Mouse (Mus musculus) kidney, adult 9 months (tissue): ENCODE measurements around the gene Rbm4.

ENCODE experiments used
- DNase-seq: peaks from one replicate; pipeline ENCODE4 v3.0.0; 2022

Gene Rbm4

GRCm38 (mm10) chr19:4793831-4794422 is at the start of gene Rbm4:
Gene Rbm4 (minus strand): TSS chr19:4793901.
- DNase-seq: peak; percentile 100

GRCm38 (mm10) chr19:4842611-4843010 is 48.9 kb upstream of the Rbm4 start:
- no peak for DNase-seq

GRCm38 (mm10) chr19:4840848-4841247 is 47.1 kb upstream of the Rbm4 start:
- DNase-seq: no peak

- DNase-seq: peak; percentile 99
These were observed 45.4 kb upstream of the Rbm4 start, which contains the start of the genes Ccs and Ccdc87 for GRCm38 (mm10) chr19:4839149-4839548. Gene Ccs (minus strand): TSS chr19:4839332. Gene Ccdc87 (plus strand): TSS chr19:4839366.

- DNase-seq: no peak
These were observed 44.9 kb upstream of the Rbm4 start for GRCm38 (mm10) chr19:4838526-4839140.

- peak; percentile 27 for DNase-seq
These were observed 43.3 kb upstream of the Rbm4 start for GRCm38 (mm10) chr19:4837049-4837448.

GRCm38 (mm10) chr19:4836096-4836495 is 42.4 kb upstream of the Rbm4 start:
- peak; percentile 78 for DNase-seq

- no peak for DNase-seq
These were observed 40.3 kb upstream of the Rbm4 start for GRCm38 (mm10) chr19:4833977-4834376.

GRCm38 (mm10) chr19:4829156-4829555 is 35.5 kb upstream of the Rbm4 start:
- peak; percentile 79 for DNase-seq

GRCm38 (mm10) chr19:4828444-4829114 is 34.9 kb upstream of the Rbm4 start:
- DNase-seq: peak; percentile 79

- DNase-seq: peak; percentile 98
These were observed 27.1 kb upstream of the Rbm4 start for GRCm38 (mm10) chr19:4820678-4821303.

- DNase-seq: peak; percentile 60
These were observed 23.6 kb upstream of the Rbm4 start for GRCm38 (mm10) chr19:4817182-4817835.

GRCm38 (mm10) chr19:4813015-4813414 is 19.3 kb upstream of the Rbm4 start:
- DNase-seq: peak; percentile 56

GRCm38 (mm10) chr19:4812334-4812949 is 18.7 kb upstream of the Rbm4 start:
- peak; percentile 34 for DNase-seq

- DNase-seq: no peak
These were observed 18.2 kb upstream of the Rbm4 start for GRCm38 (mm10) chr19:4811909-4812242.

- DNase-seq: peak; percentile 99
These were observed 17.6 kb upstream of the Rbm4 start, which contains the start of the genes Gm21992 and Rbm14 for GRCm38 (mm10) chr19:4811063-4811908. Gene Gm21992 (minus strand): TSS chr19:4811612. Gene Rbm14 (minus strand): TSS chr19:4811634.

- DNase-seq: no peak
These were observed 17.0 kb upstream of the Rbm4 start for GRCm38 (mm10) chr19:4810746-4811062.

GRCm38 (mm10) chr19:4810309-4810708 is 16.6 kb upstream of the Rbm4 start:
- peak; percentile 24 for DNase-seq

- no peak for DNase-seq
These were observed 9.6 kb upstream of the Rbm4 start for GRCm38 (mm10) chr19:4803283-4803682.

- DNase-seq: no peak
These were observed 9.0 kb upstream of the Rbm4 start for GRCm38 (mm10) chr19:4802691-4803091.

- DNase-seq: no peak
These were observed 5.4 kb upstream of the Rbm4 start for GRCm38 (mm10) chr19:4799083-4799482.

- DNase-seq: no peak
These were observed 4.1 kb upstream of the Rbm4 start for GRCm38 (mm10) chr19:4797846-4798245.
